Mouse (Mus musculus): Measurements from ENCODE around the gene Htr5a. TPM values are rescaled to one million over a fixed set of nuclear protein-coding genes. Genes with fewer than 3 reads are reported as not detected.

Gene Htr5a
- polyA plus RNA-seq, 1 experiment from 2014 or later, result 0.03 TPM

- WGBS, result 37% methylated on average over 4 of the region's 4 CpGs
- Histone ChIP-seq H3K36me3 (ENCODE audit: control insufficient read depth, insufficient read depth, low read length) (no peaks in the 10 kb centered on the region), H3K9me3 (replicated peaks; ENCODE audit: control insufficient read depth, low read length) (no peaks in the 10 kb centered on the region)
Observed at GRCm38 (mm10) chr5:27838061-27838460, 3.9 kb upstream of the Htr5a start.

DNA sequence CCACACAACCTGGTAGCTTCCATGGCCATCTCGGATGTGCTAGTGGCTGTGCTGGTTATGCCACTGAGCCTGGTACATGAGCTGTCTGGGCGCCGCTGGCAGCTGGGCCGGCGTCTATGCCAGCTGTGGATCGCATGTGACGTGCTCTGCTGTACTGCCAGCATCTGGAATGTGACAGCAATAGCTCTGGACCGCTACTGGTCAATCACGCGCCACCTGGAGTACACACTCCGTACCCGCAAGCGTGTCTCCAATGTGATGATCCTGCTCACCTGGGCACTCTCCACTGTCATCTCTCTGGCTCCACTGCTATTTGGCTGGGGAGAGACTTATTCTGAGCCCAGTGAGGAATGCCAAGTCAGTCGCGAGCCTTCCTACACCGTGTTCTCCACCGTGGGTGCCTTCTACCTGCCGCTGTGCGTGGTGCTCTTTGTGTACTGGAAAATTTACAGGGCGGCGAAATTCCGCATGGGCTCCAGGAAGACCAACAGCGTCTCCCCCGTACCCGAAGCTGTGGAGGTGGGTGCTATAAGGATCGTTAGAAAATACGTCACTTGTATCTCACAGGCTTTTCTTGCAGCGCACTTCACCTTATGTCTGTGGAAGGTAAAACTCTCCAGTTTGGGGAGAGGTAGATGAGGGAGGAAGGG is 847 bp downstream of the Htr5a start:
- Histone ChIP-seq H3K9me3 (replicated peaks; ENCODE audit: control insufficient read depth, low read length) (no peaks in the 10 kb centered on the region), H3K27ac (ENCODE audit: low read length) (no peak overlapping the region), H3K27me3 (ENCODE audit: control insufficient read depth, insufficient read depth, low read length) (peaks cover 14% of the 10 kb centered on the region), H3K4me2 (ENCODE audit: low read depth, low read length) (no peak overlapping the region), H3K9ac (ENCODE audit: low read length) (no peak overlapping the region), H3K36me3 (ENCODE audit: control insufficient read depth, insufficient read depth, low read length) (no peaks in the 10 kb centered on the region), H3K4me3 (replicated peaks; ENCODE audit: low read length) (no peak overlapping the region), H3K4me1 (ENCODE audit: control insufficient read depth, insufficient read depth, low read length) (no peaks in the 10 kb centered on the region)
- 71% methylated on average over 28 of the region's 28 CpGs for WGBS
- no peak for ATAC-seq (ENCODE audit: insufficient read depth, low FRiP score)

More at GRCm38 (mm10) chr5:27838061-27838460, 3.9 kb upstream of the Htr5a start:
- no peak for ATAC-seq (ENCODE audit: insufficient read depth, low FRiP score)
- H3K4me1 ChIP-seq (ENCODE audit: control insufficient read depth, insufficient read depth, low read length), result no peaks in the 10 kb centered on the region
- H3K4me2 ChIP-seq (ENCODE audit: low read depth, low read length), result no peak overlapping the region
- H3K9ac ChIP-seq (ENCODE audit: low read length), result no peak overlapping the region
- no peak overlapping the region for H3K4me3 ChIP-seq (replicated peaks; ENCODE audit: low read length)
- peaks cover 13% of the 10 kb centered on the region for H3K27me3 ChIP-seq (ENCODE audit: control insufficient read depth, insufficient read depth, low read length)
- no peak overlapping the region for H3K27ac ChIP-seq (ENCODE audit: low read length)

DNA sequence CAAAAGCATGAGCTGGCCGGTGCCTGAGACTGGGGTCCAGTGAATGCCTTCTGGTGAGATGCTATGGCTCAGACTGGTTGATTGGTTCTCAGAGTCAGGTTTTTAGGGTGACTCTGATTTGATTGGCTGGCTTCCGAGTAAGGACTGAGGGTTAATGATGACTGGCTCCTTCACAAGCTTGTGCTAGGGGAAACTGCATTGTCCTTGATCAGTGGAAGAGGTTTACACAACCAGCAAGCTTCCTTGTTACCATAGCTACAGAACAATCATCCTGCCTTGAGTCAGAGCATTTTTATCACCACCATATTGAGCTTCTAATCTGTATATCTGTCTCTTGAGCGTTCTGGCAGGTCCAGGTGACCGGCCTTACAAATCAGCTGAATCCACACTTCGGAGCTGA is 5.0 kb downstream of the Htr5a start:
- no peaks in the 10 kb centered on the region for H3K36me3 ChIP-seq (ENCODE audit: control insufficient read depth, insufficient read depth, low read length)
- H3K9ac ChIP-seq (ENCODE audit: low read length), result no peak overlapping the region
- H3K27ac ChIP-seq (ENCODE audit: low read length), result no peak overlapping the region
- H3K4me3 ChIP-seq (replicated peaks; ENCODE audit: low read length), result no peak overlapping the region
- no peaks in the 10 kb centered on the region for H3K4me1 ChIP-seq (ENCODE audit: control insufficient read depth, insufficient read depth, low read length)
- H3K27me3 ChIP-seq (ENCODE audit: control insufficient read depth, insufficient read depth, low read length), result peaks cover 10% of the 10 kb centered on the region
- no peak for ATAC-seq (ENCODE audit: insufficient read depth, low FRiP score)
- WGBS, result 52% methylated on average over 5 of the region's 5 CpGs
- no peak overlapping the region for H3K4me2 ChIP-seq (ENCODE audit: low read depth, low read length)
- no peaks in the 10 kb centered on the region for H3K9me3 ChIP-seq (replicated peaks; ENCODE audit: control insufficient read depth, low read length)

- no peaks in the 10 kb centered on the region for H3K4me1 ChIP-seq (ENCODE audit: control insufficient read depth, insufficient read depth, low read length)
- H3K9ac ChIP-seq (ENCODE audit: low read length), result no peak overlapping the region
- H3K27ac ChIP-seq (ENCODE audit: low read length), result no peak overlapping the region
- WGBS, result 53% methylated on average over 1 of the region's 1 CpGs
- H3K4me2 ChIP-seq (ENCODE audit: low read depth, low read length), result no peak overlapping the region
- ATAC-seq (ENCODE audit: insufficient read depth, low FRiP score), result no peak
- H3K4me3 ChIP-seq (replicated peaks; ENCODE audit: low read length), result no peak overlapping the region
- H3K27me3 ChIP-seq (ENCODE audit: control insufficient read depth, insufficient read depth, low read length), result no peaks in the 10 kb centered on the region
- no peaks in the 10 kb centered on the region for H3K36me3 ChIP-seq (ENCODE audit: control insufficient read depth, insufficient read depth, low read length)
- no peaks in the 10 kb centered on the region for H3K9me3 ChIP-seq (replicated peaks; ENCODE audit: control insufficient read depth, low read length)
Observed at GRCm38 (mm10) chr5:27854290-27854689, 12.3 kb downstream of the Htr5a start.

DNA sequence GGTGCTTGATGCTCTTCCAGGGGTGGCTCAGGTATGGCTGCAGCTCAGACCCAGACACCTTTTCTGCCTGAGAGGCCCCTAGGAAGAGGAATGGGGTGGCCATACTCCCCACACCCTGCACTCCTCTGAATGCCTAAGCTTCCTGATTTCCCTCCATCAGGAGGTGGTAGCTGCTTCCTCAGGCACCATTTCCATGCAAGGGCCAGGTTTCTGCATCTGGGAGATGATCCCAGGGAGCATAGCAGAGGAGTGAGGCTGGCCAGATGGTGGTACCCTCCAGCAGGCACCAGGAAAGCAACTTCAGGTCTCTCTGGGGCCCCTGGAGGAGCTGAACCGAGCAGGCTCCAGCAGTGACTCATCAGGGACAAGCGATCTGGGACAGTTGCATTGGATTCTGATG is 13.8 kb downstream of the Htr5a start:
- no peak overlapping the region for H3K4me3 ChIP-seq (replicated peaks; ENCODE audit: low read length)
- H3K27ac ChIP-seq (ENCODE audit: low read length), result no peak overlapping the region
- no peaks in the 10 kb centered on the region for H3K9me3 ChIP-seq (replicated peaks; ENCODE audit: control insufficient read depth, low read length)
- no peak overlapping the region for H3K9ac ChIP-seq (ENCODE audit: low read length)
- no peaks in the 10 kb centered on the region for H3K27me3 ChIP-seq (ENCODE audit: control insufficient read depth, insufficient read depth, low read length)
- no peaks in the 10 kb centered on the region for H3K36me3 ChIP-seq (ENCODE audit: control insufficient read depth, insufficient read depth, low read length)
- no peaks in the 10 kb centered on the region for H3K4me1 ChIP-seq (ENCODE audit: control insufficient read depth, insufficient read depth, low read length)
- no peak for ATAC-seq (ENCODE audit: insufficient read depth, low FRiP score)
- no peak overlapping the region for H3K4me2 ChIP-seq (ENCODE audit: low read depth, low read length)
- 69% methylated on average over 2 of the region's 2 CpGs for WGBS

DNA sequence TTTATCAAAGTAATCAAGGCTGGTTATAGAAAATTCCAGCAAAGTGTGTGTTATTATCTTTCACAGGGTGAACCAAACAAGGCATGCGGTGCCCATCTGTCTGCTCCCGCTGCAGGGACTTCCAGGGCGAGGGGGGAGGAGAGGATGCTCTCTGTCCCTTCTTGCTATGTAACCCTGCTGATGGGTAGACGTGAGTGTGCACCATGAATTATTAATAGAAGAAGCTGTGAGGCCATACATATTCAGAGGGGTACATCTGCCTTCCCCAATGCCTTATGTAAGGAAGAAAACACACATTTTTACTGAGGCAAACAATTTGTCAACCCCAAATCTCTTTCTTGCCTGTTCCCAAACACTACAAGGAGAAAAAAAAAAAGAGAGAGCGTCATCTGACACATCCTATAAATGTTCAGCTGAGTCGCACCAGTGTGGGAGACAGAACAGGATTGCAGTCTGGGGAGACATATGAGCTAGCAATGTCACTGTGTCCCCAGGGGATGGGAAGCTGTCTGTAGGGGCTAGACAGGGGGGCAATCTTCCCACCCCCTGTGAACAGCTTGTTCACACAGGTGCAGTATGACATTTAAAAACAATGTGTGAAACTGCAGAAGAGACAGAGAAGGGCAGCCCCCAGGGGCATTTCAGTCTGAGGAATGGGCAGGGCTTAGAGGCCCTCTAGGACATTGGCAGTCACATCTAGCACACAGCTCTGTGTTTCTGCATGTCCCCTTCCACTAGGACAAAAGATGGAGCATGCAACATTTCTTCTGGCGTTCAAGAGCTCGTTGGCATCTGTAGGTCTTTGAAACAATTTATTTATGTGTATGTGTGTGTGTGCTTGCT is 31.5 kb downstream of the Htr5a start:
- no peak overlapping the region for H3K4me2 ChIP-seq (ENCODE audit: low read depth, low read length)
- H3K27me3 ChIP-seq (ENCODE audit: control insufficient read depth, insufficient read depth, low read length), result no peaks in the 10 kb centered on the region
- H3K27ac ChIP-seq (ENCODE audit: low read length), result no peak overlapping the region
- H3K4me1 ChIP-seq (ENCODE audit: control insufficient read depth, insufficient read depth, low read length), result no peaks in the 10 kb centered on the region
- H3K9me3 ChIP-seq (replicated peaks; ENCODE audit: control insufficient read depth, low read length), result no peaks in the 10 kb centered on the region
- H3K4me3 ChIP-seq (replicated peaks; ENCODE audit: low read length), result no peak overlapping the region
- H3K36me3 ChIP-seq (ENCODE audit: control insufficient read depth, insufficient read depth, low read length), result no peaks in the 10 kb centered on the region
- no peak for ATAC-seq (ENCODE audit: insufficient read depth, low FRiP score)
- H3K9ac ChIP-seq (ENCODE audit: low read length), result no peak overlapping the region
- WGBS, result 64% methylated on average over 8 of the region's 8 CpGs

- Histone ChIP-seq H3K27ac (ENCODE audit: low read length) (no peak overlapping the region), H3K4me1 (ENCODE audit: control insufficient read depth, insufficient read depth, low read length) (no peaks in the 10 kb centered on the region), H3K36me3 (ENCODE audit: control insufficient read depth, insufficient read depth, low read length) (no peaks in the 10 kb centered on the region), H3K4me3 (replicated peaks; ENCODE audit: low read length) (no peak overlapping the region), H3K9me3 (replicated peaks; ENCODE audit: control insufficient read depth, low read length) (no peaks in the 10 kb centered on the region), H3K4me2 (ENCODE audit: low read depth, low read length) (no peak overlapping the region), H3K9ac (ENCODE audit: low read length) (no peak overlapping the region), H3K27me3 (ENCODE audit: control insufficient read depth, insufficient read depth, low read length) (no peaks in the 10 kb centered on the region)
- 72% methylated on average over 5 of the region's 5 CpGs for WGBS
- no peak for ATAC-seq (ENCODE audit: insufficient read depth, low FRiP score)
Observed at GRCm38 (mm10) chr5:27874211-27874610, 32.3 kb downstream of the Htr5a start.

DNA sequence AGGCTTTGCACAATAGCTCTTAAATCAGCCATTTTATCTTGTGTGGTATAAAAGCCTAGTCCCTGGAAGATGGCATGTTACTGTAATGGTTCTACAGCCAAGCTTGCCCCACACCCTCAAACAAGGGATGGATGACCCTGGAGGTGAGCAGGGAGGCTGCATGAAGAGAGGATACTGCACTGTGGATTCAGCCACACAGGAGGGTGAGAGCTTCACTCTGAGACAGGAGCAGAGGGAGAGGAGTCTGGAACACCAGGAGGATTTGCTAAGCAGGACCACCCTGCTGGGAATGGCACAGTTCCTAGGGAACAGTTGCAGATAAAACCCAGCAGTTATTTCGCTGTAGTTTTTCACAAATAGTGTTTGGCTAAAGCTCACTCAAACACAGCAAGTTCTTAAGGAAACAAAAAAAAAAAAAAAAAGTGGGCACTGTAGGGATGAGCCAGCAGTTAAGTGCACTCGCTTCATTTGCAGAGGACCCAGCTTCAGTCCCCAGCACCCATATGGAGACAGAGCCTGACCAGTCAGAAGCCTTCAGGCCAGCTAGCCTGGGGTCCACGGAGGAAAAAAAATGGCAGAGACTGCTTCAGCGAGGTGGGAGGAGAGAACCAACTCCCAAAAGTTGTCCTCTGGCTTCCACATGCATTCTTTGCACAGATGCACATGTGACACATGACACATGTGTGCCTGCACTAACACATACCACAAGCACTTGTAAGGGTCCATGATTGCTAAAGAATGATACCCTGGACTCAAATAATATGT is 33.6 kb downstream of the Htr5a start:
- no peak for ATAC-seq (ENCODE audit: insufficient read depth, low FRiP score)
- 57% methylated on average over 4 of the region's 4 CpGs for WGBS
- H3K36me3 ChIP-seq (ENCODE audit: control insufficient read depth, insufficient read depth, low read length), result no peaks in the 10 kb centered on the region

GRCm38 (mm10) chr5:27878356-27878755 is 36.4 kb downstream of the Htr5a start:
- H3K36me3 ChIP-seq (ENCODE audit: control insufficient read depth, insufficient read depth, low read length), result no peaks in the 10 kb centered on the region
- 88% methylated on average over 5 of the region's 5 CpGs for WGBS
- no peak overlapping the region for H3K27ac ChIP-seq (ENCODE audit: low read length)
- no peak overlapping the region for H3K4me2 ChIP-seq (ENCODE audit: low read depth, low read length)
- no peak overlapping the region for H3K9ac ChIP-seq (ENCODE audit: low read length)
- no peak for ATAC-seq (ENCODE audit: insufficient read depth, low FRiP score)
- no peaks in the 10 kb centered on the region for H3K27me3 ChIP-seq (ENCODE audit: control insufficient read depth, insufficient read depth, low read length)
- H3K9me3 ChIP-seq (replicated peaks; ENCODE audit: control insufficient read depth, low read length), result no peaks in the 10 kb centered on the region
- no peaks in the 10 kb centered on the region for H3K4me1 ChIP-seq (ENCODE audit: control insufficient read depth, insufficient read depth, low read length)
- H3K4me3 ChIP-seq (replicated peaks; ENCODE audit: low read length), result no peak overlapping the region

More for the DNA sequence above, 33.6 kb downstream of the Htr5a start:
- Histone ChIP-seq H3K4me1 (ENCODE audit: control insufficient read depth, insufficient read depth, low read length) (no peaks in the 10 kb centered on the region), H3K27me3 (ENCODE audit: control insufficient read depth, insufficient read depth, low read length) (no peaks in the 10 kb centered on the region), H3K4me2 (ENCODE audit: low read depth, low read length) (no peak overlapping the region), H3K4me3 (replicated peaks; ENCODE audit: low read length) (no peak overlapping the region), H3K27ac (ENCODE audit: low read length) (no peak overlapping the region), H3K9me3 (replicated peaks; ENCODE audit: control insufficient read depth, low read length) (no peaks in the 10 kb centered on the region), H3K9ac (ENCODE audit: low read length) (no peak overlapping the region)

Measured in stomach, embryonic 16.5 days (tissue).